Mouse (Mus musculus) neural tube, postnatal 0 days (tissue): ENCODE results near the gene Olfr761. TPM values are rescaled to one million over a fixed set of nuclear protein-coding genes. Genes with fewer than 3 reads are reported as not detected.

Experiments
- polyA plus RNA-seq: library from polyadenylated mRNA; unstranded; fragments of >200 nt; fragmentation: Nextera tagmentation; extraction: Ambion mirVana; gene quantifications from 2 replicates; pipeline ENCODE4 v1.2.1, GENCODE M21; 2015

The Olfr761 gene
- not detected in 2 replicates for polyA plus RNA-seq

DNA sequence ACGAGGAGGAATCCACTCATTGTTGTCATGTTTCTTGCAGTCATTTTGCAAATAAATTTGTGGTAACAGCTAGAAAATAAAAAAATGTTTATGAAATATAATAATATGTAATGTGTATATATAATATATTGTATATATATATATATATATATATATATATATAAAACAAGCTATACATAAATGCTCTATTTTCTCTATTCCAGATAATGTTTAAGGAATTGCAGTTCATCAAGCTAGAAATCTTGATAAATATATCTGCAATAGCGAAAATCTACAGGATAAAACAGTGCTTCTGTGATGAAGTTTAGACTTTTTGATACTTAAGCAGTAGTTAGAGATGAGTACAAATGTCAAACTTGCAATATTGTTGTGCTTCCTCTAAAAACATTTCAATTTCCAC, at the start of gene Olfr761:
Gene Olfr761, minus strand, starts transcription at position 101 of the 400 bp plus-strand sequence.

DNA sequence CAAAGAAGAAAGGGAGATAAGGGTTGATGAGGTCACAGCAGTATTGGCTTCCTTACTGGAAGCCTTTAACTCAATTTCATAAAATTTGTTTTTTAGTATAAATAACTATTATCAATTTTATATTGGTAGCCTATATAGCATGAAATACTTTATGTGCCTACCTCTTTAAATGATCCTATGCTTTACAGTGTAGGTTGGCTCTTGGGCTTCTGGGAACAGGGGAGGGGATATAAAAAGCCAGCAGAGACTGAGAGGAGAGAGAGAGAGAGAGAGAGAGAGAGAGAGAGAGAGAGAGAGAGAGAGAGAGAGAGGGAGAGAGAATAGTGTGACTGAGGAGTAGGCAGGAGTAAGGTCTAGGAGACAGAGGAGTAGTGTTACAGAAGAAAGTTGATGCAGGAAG, 32.6 kb downstream of the Olfr761 start, which contains the start of gene Olfr128:
Gene Olfr128, plus strand, starts transcription at position 301 of the 400 bp plus-strand sequence.

Other genes with a start within 250 kb of the Olfr761 start
- gene Olfr120, start 231.3 kb downstream of the Olfr761 start, polyA plus RNA-seq: not detected in 2 replicates
- gene Olfr121, start 204.2 kb downstream of the Olfr761 start, polyA plus RNA-seq: not detected in 2 replicates
- not detected in 2 replicates for gene Olfr122, start 184.5 kb downstream of the Olfr761 start, polyA plus RNA-seq
- gene Olfr123, start 159.6 kb downstream of the Olfr761 start, polyA plus RNA-seq: not detected in 2 replicates
- gene Olfr124, start 153.2 kb downstream of the Olfr761 start, polyA plus RNA-seq: not detected in 2 replicates
- gene Olfr125, start 120.1 kb downstream of the Olfr761 start, polyA plus RNA-seq: not detected in 2 replicates
- gene Olfr126, start 105.6 kb downstream of the Olfr761 start, polyA plus RNA-seq: not detected in 2 replicates
- gene Olfr127, start 52.6 kb downstream of the Olfr761 start, polyA plus RNA-seq: not detected in 2 replicates
- gene Olfr128, start 32.5 kb downstream of the Olfr761 start, polyA plus RNA-seq: not detected in 2 replicates
- gene Olfr129, start 107.0 kb upstream of the Olfr761 start, polyA plus RNA-seq: not detected in 2 replicates
- gene Olfr130, start 110.8 kb upstream of the Olfr761 start, polyA plus RNA-seq: not detected in 2 replicates
- not detected in 2 replicates for gene Olfr131, start 135.6 kb upstream of the Olfr761 start, polyA plus RNA-seq
- gene Olfr132, start 181.4 kb upstream of the Olfr761 start, polyA plus RNA-seq: not detected in 2 replicates
- not detected in 2 replicates for gene Olfr133, start 192.2 kb upstream of the Olfr761 start, polyA plus RNA-seq
- not detected in 2 replicates for gene Olfr134, start 218.3 kb upstream of the Olfr761 start, polyA plus RNA-seq